Mouse (Mus musculus): ENCODE data around the gene Magel2.

DNA sequence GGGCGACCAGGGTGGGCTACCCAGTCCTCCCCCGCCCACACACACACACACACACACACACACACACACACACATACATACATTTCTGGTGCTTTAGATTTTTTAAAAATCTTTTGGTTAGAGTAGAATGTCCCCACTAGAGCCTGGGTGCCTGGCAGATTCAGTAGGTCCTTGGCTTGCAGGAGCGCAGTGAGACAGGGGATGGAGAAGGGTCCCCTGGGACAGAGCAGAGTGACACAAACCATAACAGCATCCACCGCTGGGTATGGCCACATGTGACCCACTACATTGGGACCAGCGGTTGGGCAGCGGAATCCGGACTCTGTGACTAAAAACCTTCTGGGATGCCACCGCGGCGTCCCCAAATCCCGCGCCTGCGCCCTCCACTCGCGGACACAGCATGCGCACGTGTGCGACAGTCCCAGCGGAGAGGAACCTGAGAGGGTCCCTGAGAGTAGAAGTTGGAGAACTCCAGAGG lies 29.8 kb downstream of the Magel2 start:
- no peak for TF ChIP-seq POLR2A (IDR thresholded peaks at IDR 0.05; ENCODE audit: borderline replicate concordance, low read depth, low read length)
- TF ChIP-seq CTCF (IDR thresholded peaks at IDR 0.05; ENCODE audit: low read depth, low read length) = no peak

Measured in bone marrow macrophage, adult 2 months (primary cell).